Mouse (Mus musculus) ovary, postnatal 10 days (tissue): ENCODE data around the gene Tgtp2.
A peak's percentile ranks its signal among the peaks of the same experiment; 100 is the strongest.
"Not testable (repeated sequence)": the region's sequence is repeated elsewhere in the genome, so short reads cannot be mapped to it uniquely, and the experiment has no call there.

Experiments
- DNase-seq: peaks from one replicate; pipeline ENCODE4 v3.0.0; 2022; ENCODE audit warnings: low spot score

Gene Tgtp2

GRCm38 (mm10) chr11:49063713-49064469 lies at the start of gene Tgtp2:
Gene Tgtp2 (minus strand): TSS chr11:49064206.
- not testable (repeated sequence) for DNase-seq

DNA sequence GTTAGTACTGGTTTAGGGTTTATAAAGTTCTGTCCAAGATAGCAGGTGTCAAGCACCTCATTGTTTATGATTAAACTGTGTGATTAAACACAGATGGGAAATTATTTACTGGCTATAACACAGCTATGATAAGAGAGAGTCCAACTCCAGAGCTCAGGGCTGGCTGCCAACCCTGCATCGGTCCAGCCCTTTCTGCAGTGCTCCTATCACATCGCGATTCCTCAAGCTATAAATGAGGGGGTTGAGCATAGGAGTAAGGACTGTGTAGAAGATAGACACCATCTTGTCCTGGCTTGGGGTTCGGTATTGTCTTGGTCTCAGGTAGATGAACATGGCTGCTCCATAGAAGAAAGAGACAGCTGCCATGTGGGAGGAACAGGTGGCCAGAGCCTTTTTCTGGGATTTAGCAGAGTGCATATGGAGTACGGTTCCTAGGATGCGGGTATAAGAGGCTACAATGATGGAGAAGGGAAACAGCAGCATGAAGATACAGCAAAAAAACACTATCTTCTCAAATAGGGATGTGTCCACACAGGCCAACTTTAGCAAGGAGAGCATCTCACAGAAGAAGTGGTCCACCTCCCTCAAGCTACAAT lies 48.7 kb upstream of the Tgtp2 start:
- DNase-seq: no peak

DNA sequence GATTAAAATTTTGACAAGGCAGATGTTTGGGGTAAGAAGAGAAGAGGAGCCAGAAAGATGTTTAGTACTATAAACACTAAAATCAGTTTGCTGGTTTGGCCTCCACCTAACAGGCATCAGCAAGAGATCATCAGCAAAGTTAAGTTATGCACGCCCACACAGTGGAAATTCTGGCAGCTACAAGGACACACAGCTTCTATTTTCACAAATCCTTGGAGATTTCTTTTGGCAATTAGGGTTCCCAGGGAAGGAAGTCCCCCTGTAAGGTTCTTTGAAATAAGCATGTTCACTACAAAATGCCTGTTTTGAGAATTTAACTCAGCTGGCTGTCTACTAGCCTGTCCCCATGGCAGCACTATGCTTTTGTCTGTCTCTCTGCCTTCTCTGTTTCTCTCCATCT lies 47.0 kb upstream of the Tgtp2 start:
- DNase-seq: no peak

DNA sequence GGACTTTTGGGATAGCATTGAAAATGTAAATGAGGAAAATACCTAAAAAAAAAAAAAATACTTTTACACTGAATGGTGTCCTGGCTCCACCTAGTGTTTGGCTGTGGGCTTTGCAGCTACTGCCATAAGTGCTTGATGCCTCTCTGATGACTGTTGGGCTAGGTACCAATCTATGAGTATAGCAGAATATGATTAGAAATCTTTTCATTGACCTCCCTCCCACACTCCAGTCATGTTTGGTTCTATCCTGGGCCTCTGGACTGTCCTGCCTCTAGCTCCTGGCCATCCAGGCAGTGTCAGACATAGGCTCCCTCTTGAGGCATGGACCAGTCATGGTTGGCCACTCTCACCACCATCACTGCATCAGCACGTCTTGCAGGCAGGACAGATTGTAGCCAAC lies 44.8 kb upstream of the Tgtp2 start:
- no peak for DNase-seq

DNA sequence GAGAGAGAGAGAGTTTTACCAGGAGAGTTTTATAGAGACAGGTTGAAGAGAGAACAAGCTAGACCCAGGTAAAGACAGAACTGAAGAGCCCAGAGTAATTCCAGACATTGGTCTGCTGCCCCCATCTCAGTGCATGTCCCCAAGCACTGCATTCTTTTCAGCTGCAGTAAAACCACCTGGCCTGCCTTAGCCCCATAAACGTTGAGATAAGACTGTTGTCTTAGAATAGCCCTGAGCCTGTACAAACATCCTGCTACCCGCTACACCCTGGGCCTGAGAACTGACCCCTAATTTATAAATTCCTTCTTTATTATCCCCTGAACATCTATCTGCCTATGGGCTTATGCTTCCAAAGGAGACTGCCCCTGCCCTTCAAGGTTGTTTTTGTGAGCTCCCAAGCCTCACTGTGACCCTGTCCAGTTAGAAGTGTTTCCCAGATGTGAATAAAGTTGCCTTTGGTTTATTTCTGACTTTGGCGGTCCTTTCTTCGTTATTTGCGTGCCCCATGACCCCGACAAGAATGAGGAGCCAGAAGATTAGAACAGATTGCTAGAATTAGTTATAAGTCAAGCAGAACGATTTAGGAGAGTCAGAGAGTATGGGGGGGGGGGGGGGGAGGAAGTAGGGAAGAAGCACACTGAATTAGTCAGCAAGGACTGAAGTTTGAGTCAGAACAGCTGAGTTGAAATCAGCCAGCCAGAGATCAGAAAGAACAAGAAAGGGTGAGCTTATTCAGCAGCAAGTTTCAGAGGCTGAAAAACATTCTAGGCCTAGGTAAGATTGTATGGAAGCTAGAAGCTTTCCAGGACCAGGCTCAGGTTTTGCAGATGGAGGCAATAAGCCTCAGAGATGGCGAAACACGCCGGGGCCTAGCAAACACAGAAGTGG lies 43.9 kb upstream of the Tgtp2 start:
- no peak for DNase-seq

DNA sequence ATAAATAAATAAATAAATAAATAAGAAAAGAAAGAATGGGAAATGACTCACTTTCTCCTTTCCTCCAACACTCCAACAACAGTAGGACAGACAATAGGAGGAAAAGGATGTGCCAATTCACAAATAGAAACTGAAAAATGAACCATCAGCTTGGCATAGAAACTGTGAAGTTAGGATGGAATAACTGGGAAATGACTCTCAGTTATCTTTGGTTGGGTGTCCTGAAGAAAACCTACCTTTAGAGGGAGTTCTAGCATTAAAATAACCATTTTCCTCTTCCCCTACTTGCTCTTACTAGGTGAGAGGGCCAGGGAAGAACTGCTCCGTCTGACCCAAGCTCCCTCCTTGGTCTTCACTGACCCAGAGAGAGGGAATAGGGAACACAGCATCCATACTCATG lies 41.7 kb upstream of the Tgtp2 start:
- DNase-seq: no peak

- DNase-seq: peak; percentile 71
Measured at GRCm38 (mm10) chr11:49103047-49103693, 39.2 kb upstream of the Tgtp2 start.

DNA sequence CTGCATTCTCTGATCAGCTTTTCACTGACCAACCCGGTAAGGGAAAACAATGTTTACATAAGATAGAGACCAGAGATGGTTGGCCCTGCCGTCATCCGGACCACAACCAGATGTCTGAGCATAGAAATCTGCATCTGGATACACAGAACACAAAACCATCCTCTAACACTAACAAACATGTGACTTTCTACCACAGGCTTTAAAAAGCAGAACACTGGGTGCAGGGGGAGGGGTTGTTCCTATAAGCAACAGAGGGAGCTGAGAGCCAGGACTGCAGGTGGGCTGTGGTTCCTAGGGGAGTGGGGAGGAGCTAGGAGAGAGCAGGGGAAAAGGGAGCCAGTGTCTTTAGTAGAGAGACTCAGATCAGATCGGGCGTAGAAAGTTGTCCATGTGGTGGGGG lies 37.5 kb upstream of the Tgtp2 start:
- no peak for DNase-seq

DNA sequence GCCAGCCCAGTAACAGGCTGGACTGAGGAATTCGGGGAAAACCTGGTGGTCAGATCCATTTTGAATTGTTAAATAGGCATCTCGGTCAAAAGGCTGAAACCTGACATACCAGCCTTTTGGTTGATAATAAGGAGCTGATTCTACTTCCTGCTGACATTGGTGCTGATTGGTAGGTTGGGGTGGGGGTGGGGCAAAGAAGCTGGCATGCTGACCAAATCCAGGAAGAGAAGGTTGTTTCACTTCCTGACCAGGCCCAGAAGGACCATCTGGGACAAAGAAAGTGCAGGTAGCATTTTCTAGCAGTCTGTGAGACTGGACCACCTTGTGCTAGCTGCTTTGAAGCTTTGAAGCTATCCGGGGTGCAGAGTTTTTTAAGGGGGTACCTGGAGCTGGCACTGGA lies 36.4 kb upstream of the Tgtp2 start:
- DNase-seq: no peak

DNA sequence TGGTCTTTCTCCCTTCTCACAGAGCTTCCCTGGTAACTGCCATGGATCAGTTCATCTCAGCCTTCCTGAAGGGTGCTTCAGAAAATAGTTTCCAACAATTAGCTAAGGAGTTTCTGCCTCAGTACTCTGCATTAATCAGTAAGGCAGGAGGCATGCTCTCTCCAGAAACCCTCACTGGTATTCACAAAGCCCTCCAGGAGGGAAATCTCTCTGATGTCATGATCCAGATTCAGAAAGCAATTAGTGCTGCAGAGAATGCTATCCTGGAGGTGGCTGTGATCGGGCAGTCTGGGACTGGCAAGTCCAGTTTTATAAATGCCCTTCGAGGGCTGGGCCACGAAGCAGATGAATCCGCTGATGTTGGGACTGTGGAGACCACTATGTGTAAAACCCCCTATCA lies 31.4 kb upstream of the Tgtp2 start:
- DNase-seq: no peak

DNA sequence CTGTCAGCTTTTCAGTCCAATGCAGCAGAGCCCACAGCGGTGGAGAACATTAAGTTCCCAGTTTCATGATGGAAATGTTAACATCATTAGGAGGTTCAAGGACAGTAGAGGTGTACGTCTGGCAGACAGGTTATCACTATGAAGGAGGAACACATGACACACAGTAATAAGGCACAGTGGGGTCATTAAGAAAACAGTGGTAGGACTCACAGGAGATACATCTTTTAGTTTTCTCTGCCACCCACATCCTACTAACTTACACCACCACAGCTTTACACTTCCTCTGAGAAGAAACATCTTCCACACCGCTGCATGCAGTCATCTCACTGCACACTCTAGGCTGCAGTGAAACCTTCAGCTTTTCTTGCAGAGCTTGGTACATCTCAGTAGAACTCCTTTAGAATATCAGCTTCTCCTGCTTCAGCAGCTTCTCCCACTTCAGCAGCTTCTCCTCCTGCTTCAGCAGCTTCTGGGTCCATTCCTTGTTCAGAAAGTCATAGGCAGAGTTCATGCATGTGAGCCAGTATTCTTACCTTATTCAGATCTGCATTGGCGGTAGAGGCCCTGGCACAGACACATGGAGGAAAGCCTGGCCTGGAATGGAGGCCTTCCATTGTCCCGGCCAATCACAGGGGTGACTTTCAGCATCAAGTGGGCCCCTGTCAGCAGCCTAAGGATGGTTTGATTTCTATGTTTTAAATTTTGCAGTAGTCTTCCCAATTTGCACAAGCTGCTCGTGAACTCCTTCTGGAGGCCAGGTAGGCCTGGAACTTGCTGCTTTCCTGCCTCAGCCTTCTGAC lies 30.1 kb upstream of the Tgtp2 start:
- no peak for DNase-seq

- no peak for DNase-seq
Measured at GRCm38 (mm10) chr11:49092786-49093185, 28.8 kb upstream of the Tgtp2 start.

GRCm38 (mm10) chr11:49092053-49092586 lies 28.1 kb upstream of the Tgtp2 start:
- DNase-seq: no peak

- DNase-seq: no peak
Measured at GRCm38 (mm10) chr11:49091171-49091570, 27.2 kb upstream of the Tgtp2 start.

DNA sequence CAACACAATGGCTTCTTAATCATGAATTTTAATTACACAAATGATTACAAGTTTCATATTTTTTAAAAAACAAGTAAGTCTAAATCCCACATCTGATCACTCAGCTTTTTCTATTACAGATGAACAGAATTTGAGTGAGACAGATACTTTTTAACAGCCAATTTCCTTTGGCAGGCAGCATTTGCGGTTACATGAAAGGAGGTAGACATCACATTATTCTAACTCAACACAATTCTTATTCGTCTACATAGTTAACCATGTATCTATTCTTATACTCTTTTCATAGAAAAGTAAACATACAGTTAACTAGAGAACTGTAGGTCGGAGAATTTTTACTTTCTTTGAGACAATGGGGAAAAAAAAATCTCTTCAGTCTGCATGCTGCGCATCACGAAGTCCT lies 26.5 kb upstream of the Tgtp2 start:
- no peak for DNase-seq

- DNase-seq: no peak
Measured at GRCm38 (mm10) chr11:49089735-49090507, 25.9 kb upstream of the Tgtp2 start.

GRCm38 (mm10) chr11:49088990-49089652 lies 25.1 kb upstream of the Tgtp2 start:
- no peak for DNase-seq

GRCm38 (mm10) chr11:49087830-49088616 lies 24.0 kb upstream of the Tgtp2 start:
- no peak for DNase-seq

- no peak for DNase-seq
Measured at GRCm38 (mm10) chr11:49086858-49087361, 22.9 kb upstream of the Tgtp2 start.
